Mouse (Mus musculus) stomach, postnatal 0 days (tissue): ENCODE results near the gene Ppfia2.

Experiments used
- CTCF ChIP-seq: IDR thresholded peaks from 2 replicates; pipeline ENCODE4 v1.5.1; 2016; ENCODE audit warnings: antibody characterized with exemption, low read depth, mild to moderate bottlenecking, moderate library complexity
- EP300 ChIP-seq: optimal IDR thresholded peaks from 2 replicates; pipeline ENCODE3; 2016; ENCODE audit warnings: antibody characterized with exemption

DNA sequence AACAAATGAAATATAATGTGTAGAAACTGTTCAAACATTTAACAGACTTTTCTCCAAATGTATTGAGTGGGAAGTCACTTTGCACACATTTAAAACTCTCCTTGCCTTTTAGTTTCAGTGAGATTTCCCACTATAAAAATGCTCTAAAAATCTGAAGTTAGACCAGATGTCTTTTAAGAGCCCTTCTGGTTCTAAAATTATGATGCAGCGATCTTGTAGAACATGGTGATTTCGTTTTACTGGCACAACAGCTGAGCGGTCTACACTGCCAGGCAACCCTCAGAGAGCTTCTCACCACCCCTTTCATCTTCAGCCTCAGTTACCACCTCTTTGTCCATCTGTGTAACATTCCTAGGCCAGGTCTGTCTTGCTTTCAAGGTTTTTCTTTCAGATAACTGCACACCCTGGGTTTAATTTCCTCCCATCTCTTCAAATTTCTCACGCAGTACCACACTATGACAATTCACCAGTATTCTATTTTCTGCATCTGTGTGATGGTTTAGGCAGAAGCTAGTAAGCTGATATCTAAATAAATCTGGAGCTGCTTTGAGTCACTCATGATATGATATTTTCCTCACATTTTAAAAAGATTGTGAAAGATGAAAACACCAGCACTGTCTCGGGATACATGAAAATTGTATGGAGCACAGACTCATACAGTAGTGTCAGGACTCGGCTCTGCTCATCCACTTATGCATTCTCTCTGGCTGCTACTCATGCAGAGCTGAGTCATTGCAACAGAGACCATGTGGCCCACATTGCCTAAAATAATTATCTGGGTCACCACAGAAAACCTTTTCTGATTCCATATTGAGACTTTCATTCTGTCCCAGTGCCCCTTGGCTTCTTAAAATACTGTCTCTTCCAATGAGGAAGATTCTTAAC lies 39.4 kb downstream of the Ppfia2 start:
- TF ChIP-seq CTCF: no peak
- no peak for TF ChIP-seq EP300
